Mouse (Mus musculus) ovary, postnatal 10 days (tissue): Measurements from ENCODE around the gene Prss44.

Source experiments
- DNase-seq: peaks from one replicate; pipeline ENCODE4 v3.0.0; 2022; ENCODE audit warnings: low spot score

Gene Prss44

DNA sequence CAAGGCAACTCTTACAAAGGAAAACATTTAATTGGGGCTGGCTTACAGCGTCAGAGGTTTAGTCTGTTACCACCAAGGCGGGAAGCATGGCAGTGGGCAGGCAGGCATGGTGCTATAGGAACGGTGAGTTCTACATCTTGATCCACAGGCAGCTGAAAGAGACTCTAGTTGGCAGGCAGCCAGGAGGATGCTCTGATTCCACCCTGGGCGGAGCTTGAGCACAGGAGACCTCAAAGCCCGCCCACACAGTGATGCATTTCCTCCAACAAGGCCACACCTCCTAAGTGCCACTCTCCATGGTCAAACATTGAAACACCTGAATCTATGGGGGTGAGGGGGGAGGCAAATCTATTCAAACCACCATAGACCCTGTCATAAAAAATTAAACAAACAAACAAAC is 19.2 kb downstream of the Prss44 start:
- DNase-seq = no peak

DNA sequence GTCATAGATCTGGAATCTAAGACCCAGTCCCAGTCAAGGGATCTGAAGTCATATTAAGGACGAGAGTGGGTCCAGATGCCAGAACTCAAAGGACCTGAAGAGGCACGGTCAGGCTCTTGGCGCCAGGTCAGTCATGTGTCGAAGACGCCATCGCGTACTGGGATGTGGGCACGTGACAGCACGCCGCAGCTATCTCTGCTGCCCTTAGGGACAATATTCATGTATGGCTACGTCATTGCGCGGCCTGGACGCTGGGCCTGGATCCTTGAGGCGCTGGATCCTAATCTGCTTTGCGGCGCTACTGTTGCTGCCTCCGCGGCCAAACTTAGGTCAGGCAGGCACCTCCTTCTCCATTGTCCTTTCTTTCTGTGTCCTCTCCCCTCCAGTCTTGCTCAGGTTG is 20.6 kb downstream of the Prss44 start, which contains the start of gene Prss45:
Prss45 (plus strand) TSS at position 178 of the 400 bp plus-strand sequence.
- no peak for DNase-seq

DNA sequence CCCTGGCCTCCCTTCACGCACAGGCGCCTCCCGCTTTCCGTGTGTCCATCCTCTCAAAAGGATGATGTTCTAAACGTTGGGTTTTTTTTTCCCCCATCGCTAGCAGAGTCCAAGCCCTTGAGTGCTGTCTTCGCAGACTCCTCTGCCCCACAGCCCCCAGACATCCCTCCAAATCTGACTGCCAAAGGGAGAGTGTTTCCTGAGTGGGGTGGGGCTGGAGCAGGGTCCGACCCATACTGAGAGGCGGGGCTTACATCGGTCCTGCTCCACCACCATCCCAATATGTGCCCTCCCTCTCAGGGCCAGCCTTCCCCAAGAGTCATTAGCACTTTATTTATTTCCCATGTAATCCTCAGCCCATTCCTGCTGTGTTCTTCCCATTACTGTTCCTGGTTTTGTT is 21.2 kb downstream of the Prss44 start:
- DNase-seq = no peak

DNA sequence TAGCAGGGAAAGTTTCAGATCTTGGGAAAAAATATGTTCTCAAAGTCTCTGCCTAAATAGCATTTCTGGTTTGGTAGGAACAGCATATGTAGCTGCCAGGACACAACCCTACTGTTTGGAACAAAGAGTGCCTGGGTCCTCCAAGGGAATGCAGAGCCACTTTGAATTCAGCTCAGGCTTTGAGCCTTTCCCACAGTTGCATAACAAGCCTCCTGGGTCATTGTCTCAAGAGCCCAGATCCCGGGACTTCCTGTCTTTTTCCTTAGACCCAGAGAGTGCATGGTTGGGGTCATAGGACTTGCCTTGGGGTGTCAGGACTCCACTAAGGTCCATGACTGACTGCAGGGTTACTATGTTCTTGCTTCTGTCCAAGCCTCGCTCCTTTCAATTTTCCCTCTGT is 22.3 kb downstream of the Prss44 start:
- no peak for DNase-seq

GRCm38 (mm10) chr9:110840905-110841304 is 27.1 kb downstream of the Prss44 start:
- no peak for DNase-seq

DNA sequence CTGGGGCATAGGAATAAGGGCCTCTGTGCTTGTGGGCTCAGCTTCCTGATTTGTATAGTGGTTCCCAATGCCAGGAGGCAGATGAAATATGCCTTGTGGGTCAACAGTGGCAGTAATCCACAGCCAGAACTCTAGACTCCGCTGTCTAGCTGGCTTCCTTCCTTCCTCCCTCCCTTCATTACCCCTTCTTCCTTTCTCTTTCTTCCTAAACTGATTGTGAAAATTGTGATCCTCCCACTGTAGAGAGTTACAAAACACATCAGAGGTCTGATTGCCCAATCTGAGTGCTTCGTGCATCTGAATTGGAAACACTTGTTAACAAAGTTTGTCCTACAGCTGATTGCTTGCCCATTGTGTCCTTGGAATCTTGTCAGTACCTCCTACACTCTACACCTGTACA is 27.6 kb downstream of the Prss44 start:
- DNase-seq = no peak

GRCm38 (mm10) chr9:110844206-110844605 is 30.4 kb downstream of the Prss44 start, which contains the start of gene Prss46:
Gene Prss46 (plus strand): TSS chr9:110844506.
- no peak for DNase-seq

- no peak for DNase-seq
Measured at GRCm38 (mm10) chr9:110849162-110849561, 35.4 kb downstream of the Prss44 start.

GRCm38 (mm10) chr9:110855903-110856302 is 42.1 kb downstream of the Prss44 start:
- DNase-seq = no peak

DNA sequence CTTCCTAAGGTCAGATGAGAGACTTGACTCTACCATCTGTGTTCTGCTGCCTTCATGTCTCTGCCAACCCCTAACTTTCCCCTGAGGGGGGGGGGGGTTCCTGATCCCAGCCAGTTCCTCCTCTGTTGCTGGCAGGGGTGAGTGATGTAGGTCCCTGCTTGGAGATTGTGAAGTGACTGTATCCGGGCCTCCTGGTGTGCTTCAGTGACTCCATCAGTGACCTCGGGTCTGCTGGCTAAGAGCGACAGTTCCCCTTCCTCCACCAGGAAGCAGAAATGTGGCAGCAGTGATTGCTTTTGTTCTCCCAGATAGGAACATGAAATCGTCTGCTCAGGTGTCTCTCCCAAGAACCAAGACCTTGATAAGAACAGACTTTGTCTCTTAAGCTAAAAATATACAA is 43.1 kb downstream of the Prss44 start:
- no peak for DNase-seq

DNA sequence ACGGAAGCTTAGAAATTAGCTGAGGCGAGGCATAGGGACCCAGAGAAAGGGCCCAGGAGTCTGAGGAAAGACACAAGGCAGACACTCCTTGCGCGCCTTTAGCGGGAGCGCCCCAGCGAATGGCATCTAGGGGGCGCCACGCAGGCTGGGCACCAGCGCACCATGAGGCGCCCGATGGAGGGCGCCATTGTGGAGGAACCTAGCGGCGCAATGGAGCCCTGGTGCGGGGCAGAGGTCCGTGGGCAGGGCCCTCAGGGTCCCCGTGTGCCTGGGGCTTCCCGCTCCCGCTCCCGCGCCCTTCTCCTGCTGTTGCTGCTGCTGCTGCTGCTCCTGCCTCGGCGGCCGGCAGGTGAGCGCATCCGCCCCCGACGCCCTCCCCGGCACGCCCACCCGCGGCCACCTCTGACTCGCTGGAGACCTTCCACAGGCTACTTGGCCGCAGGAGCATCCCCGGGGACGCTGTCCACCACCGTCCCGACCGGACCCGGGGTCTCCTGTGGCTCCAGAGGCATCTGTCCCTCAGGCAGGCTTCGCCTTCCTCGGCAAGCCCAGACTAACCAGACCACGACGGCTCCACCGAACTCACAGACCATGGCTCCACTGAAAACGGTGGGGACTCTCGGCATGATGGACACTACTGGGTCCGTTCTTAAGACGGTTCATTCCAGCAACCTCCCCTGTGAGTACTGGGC is 44.1 kb downstream of the Prss44 start, which contains the start of gene Prss50:
Prss50 (plus strand) TSS at position 187 of the 692 bp plus-strand sequence.
- DNase-seq = no peak

GRCm38 (mm10) chr9:110858523-110858922 is 44.7 kb downstream of the Prss44 start:
- DNase-seq = no peak

DNA sequence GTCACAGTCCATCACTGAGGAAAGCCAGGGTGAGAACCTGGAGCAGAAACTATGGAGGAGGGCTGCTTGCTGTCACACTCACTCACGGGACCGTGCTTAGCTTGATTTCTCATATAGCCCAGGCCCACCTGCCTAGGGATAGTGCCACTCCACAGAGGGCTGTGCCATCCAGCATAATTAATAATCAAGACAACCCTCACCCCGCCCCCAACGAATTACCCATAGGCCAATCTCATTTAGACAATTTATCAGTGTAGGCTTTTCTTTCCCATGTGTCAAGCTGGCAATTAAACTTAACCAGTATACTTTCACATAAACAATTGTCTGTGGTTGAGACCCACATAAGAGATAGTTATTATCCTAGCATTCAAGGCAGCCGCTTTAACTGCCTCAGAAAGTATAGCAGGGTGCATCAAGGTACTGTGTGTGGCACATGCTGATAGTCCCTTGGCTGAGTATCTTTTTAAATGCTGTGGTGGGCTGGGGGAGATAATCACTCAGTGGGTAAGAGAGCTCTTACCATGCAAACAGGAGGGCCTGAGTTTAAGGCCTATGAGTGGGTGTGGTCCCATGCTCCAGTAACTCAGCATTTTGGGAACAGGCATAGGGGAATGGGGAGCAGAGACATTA is 45.3 kb downstream of the Prss44 start:
- DNase-seq = no peak

GRCm38 (mm10) chr9:110871030-110871429 is 57.2 kb downstream of the Prss44 start:
- no peak for DNase-seq
